Mouse (Mus musculus): Measurements from ENCODE around the gene C1qtnf12. TPM values are rescaled to one million over a fixed set of nuclear protein-coding genes. Genes with fewer than 3 reads are reported as not detected.

C1qtnf12 gene
- total RNA-seq, 1 experiment from 2014 or later: 1.6 TPM

DNA sequence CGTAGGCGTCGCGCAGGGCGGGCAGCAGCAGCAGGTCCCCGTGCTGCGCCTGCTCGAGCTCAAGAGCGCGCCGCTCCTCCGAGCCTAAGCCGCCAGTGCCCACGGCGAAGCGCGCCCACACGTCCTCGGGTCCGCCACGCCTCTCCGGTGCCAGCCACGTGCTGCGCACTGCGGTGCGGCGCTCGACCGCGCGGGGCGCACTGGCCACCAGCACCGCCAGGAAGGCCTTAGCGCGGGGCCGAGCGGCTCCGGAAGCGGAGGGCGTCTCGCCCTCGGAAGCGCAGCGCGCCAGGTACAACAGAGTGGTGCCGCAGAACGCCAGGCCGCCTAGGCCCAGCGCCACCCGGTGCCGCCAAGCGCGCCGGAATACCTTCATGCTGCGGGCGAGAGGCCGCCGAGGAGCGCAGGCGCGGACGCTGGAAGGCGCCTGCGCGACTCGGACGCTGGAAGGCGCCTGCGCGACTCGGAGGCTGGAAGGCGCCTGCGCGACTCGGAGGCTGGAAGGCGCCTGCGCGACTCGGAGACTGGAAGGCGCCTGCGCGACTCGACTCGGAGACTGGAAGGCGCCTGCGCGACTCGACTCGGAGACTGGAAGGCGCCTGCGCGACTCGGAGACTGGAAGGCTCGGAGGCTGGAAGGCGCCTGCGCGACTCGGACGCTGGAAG is 30.3 kb downstream of the C1qtnf12 start, which contains the start of the genes B3galt6 and Sdf4:
TSS of gene B3galt6 (minus strand) at position 409 of the 665 bp plus-strand sequence.
TSS of gene Sdf4 (plus strand) at position 632 of the 665 bp plus-strand sequence.
- ATAC-seq (ENCODE audit: extremely low read depth, insufficient number of reproducible peaks, low FRiP score, poor library complexity, severe bottlenecking): peak; percentile 71

DNA sequence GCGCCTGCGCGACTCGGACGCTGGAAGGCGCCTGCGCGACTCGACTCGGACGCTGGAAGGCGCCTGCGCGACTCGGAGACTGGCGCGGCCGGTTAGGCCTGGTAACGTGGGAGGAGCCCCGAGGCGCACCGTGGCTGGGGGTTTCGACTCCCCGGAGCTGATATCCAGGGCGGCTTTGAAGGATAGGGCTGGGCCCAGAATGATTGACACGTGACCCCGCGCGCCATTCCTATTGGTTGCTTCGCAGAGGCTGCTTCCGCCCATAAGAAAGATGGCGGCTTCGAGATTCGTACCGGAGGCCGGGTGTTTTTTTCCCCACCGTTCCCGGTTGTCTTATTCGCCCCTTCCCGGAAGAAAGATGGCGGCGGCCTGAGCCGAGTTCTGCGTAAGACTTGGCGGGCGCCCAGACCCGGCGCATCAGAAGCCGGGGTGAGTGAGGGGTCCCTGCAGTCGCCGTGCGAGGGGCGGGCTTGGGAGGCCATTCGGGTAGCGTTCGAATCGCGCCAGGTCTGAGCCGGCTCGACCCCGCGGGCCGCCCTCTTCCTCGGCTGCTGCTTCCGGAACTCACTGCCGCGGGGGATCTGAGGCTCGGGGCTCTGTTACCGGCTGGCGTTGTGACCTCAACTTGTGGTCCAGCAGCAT is 30.9 kb downstream of the C1qtnf12 start:
- peak; percentile 84 for ATAC-seq (ENCODE audit: extremely low read depth, insufficient number of reproducible peaks, low FRiP score, poor library complexity, severe bottlenecking)

DNA sequence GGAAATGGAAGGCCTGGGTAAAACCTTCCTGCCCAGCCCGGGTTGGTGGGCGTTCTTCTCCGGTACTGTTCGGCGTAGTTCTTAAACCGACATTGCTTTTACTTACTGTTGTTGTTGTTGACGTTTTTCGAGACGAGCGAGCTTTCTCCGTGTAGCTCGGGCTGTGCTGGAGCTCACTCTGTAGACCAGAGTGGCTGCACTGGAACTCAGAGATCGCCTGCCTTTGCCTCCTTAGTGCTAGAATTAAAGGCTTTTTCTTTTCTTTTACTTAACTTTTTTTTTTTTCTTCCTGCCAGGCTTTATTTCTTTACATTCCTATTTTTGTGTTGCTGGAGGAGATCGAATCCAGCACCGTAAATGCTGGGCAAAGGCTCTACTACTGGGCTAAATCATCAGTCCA is 31.5 kb downstream of the C1qtnf12 start:
- ATAC-seq (ENCODE audit: extremely low read depth, insufficient number of reproducible peaks, low FRiP score, poor library complexity, severe bottlenecking): no peak

DNA sequence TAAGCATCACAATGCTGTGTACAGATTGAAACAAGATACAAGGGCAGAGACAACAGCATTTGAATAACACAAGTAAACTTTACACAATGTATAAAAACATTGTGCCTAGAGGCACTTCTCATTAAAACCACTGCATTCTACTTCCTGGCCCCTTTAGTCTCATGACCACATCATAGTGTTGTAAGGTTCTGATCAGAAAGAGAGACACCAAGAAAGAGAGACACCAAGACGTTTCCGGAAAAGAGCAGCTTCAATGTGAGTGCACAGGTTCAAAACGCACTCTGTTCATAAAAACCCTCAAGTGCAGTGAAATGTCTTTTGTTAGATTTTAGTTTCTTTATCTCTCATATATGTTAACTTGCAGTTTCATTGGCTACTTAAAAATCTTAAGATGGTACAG is 42.0 kb downstream of the C1qtnf12 start:
- ATAC-seq (ENCODE audit: extremely low read depth, insufficient number of reproducible peaks, low FRiP score, poor library complexity, severe bottlenecking): no peak

GRCm38 (mm10) chr4:156008369-156008768 is 46.3 kb downstream of the C1qtnf12 start:
- ATAC-seq (ENCODE audit: extremely low read depth, insufficient number of reproducible peaks, low FRiP score, poor library complexity, severe bottlenecking): no peak

- no peak for ATAC-seq (ENCODE audit: extremely low read depth, insufficient number of reproducible peaks, low FRiP score, poor library complexity, severe bottlenecking)
Measured at GRCm38 (mm10) chr4:156013637-156014036, 51.5 kb downstream of the C1qtnf12 start, which contains the start of gene Tnfrsf4. Gene Tnfrsf4, plus strand, starts transcription at chr4:156013843.

DNA sequence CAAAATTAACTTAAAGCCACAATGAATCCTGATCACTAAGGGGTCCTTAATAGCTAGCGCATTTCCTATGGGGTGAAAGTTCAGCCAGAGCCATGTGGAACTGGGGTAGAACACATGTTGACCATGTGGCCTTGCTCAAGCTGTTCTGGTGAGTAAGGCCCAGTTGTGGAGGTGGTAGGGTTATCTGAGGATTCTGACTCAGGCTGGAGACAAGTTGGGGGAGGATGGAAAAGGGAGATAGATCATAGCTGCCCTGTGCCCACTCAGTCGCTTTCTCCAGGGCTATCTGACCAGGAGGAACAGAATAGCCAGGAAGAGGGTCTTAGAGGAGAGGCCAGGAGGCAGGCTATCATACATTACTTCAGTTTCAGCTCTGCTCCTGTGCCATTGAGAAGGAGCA is 52.3 kb downstream of the C1qtnf12 start:
- ATAC-seq (ENCODE audit: extremely low read depth, insufficient number of reproducible peaks, low FRiP score, poor library complexity, severe bottlenecking): no peak

Other genes with a start within 250 kb of the C1qtnf12 start
- gene Tmem240, start 227.5 kb upstream of the C1qtnf12 start, total RNA-seq (2017): 0.12 and 0.61 TPM in 2 replicates
- gene Atad3a, start 201.2 kb upstream of the C1qtnf12 start, total RNA-seq (2017): 41.5 and 55.2 TPM in 2 replicates
- gene Vwa1, start 187.6 kb upstream of the C1qtnf12 start, total RNA-seq (2017): 0.12 and 0.37 TPM in 2 replicates
- 0.12 TPM in 1 of 2 replicates, not detected in the other for gene Tmem88b, start 176.4 kb upstream of the C1qtnf12 start, total RNA-seq (2017)
- not detected in 2 replicates for gene Ankrd65, start 171.9 kb upstream of the C1qtnf12 start, total RNA-seq (2017)
- 30.4 and 33.5 TPM in 2 replicates for gene Mrpl20, start 159.4 kb upstream of the C1qtnf12 start, total RNA-seq (2017)
- gene Ccnl2, start 149.8 kb upstream of the C1qtnf12 start, total RNA-seq (2017): 394 and 410 TPM in 2 replicates
- gene Aurkaip1, start 131.0 kb upstream of the C1qtnf12 start, total RNA-seq (2017): 129 and 133 TPM in 2 replicates
- gene Mxra8, start 122.6 kb upstream of the C1qtnf12 start, total RNA-seq (2017): 0.47 and 2.3 TPM in 2 replicates
- 32.8 and 39.2 TPM in 2 replicates for gene Dvl1, start 114.9 kb upstream of the C1qtnf12 start, total RNA-seq (2017)
- gene Tas1r3, start 99.0 kb upstream of the C1qtnf12 start, total RNA-seq (2017): 1.4 and 1.8 TPM in 2 replicates
- 2.3 and 10.1 TPM in 2 replicates for gene Cptp, start 92.9 kb upstream of the C1qtnf12 start, total RNA-seq (2017)
- 25.4 and 26.8 TPM in 2 replicates for gene Ints11, start 92.8 kb upstream of the C1qtnf12 start, total RNA-seq (2017)
- 10.1 and 10.3 TPM in 2 replicates for gene Pusl1, start 70.5 kb upstream of the C1qtnf12 start, total RNA-seq (2017)
- gene Acap3, start 70.5 kb upstream of the C1qtnf12 start, total RNA-seq (2017): 15.7 and 17.5 TPM in 2 replicates
- 87.4 and 90.2 TPM in 2 replicates for gene Ube2j2, start 18.5 kb upstream of the C1qtnf12 start, total RNA-seq (2017)
- gene B3galt6, start 30.3 kb downstream of the C1qtnf12 start, total RNA-seq (2017): 2.9 and 3.7 TPM in 2 replicates
- gene Sdf4, start 30.6 kb downstream of the C1qtnf12 start, total RNA-seq (2017): 213 and 229 TPM in 2 replicates
- gene Tnfrsf4, start 51.5 kb downstream of the C1qtnf12 start, total RNA-seq (2017): 2.6 and 7.6 TPM in 2 replicates
- 18.5 and 22.1 TPM in 2 replicates for gene Tnfrsf18, start 63.8 kb downstream of the C1qtnf12 start, total RNA-seq (2017)
- not detected in 2 replicates for gene Ttll10, start 97.1 kb downstream of the C1qtnf12 start, total RNA-seq (2017)
- gene 9430015G10Rik, start 147.7 kb downstream of the C1qtnf12 start, total RNA-seq (2017): 32.6 and 33.3 TPM in 2 replicates
- gene Rnf223, start 168.2 kb downstream of the C1qtnf12 start, total RNA-seq (2017): 0.25 and 0.58 TPM in 2 replicates
- gene Agrn, start 235.2 kb downstream of the C1qtnf12 start, total RNA-seq (2017): 7.9 and 9.8 TPM in 2 replicates
- 30.3 and 40.1 TPM in 2 replicates for gene Isg15, start 238.5 kb downstream of the C1qtnf12 start, total RNA-seq (2017)
- gene AW011738, start 241.0 kb downstream of the C1qtnf12 start, total RNA-seq (2017): 17.6 and 20.4 TPM in 2 replicates

All from neutrophil, adult 5-6 weeks (primary cell).